Mouse (Mus musculus): ENCODE results near the gene Dync1h1. TPM values are rescaled to one million over a fixed set of nuclear protein-coding genes. Genes with fewer than 3 reads are reported as not detected.

The Dync1h1 gene
- total and polyA plus RNA-seq, 3 experiments, result 111 to 168 (median 135) TPM

GRCm38 (mm10) chr12:110651464-110651863, 50.2 kb downstream of the Dync1h1 start:
- Histone ChIP-seq H3K4me1 (ENCODE audit: control insufficient read depth, insufficient read depth, low read length) (no peaks in the 10 kb centered on the region), H3K27ac (no peak overlapping the region), H3K9ac (ENCODE audit: low read depth, low read length) (no peak overlapping the region), H3K27me3 (ENCODE audit: control insufficient read depth, insufficient read depth, low read length) (no peaks in the 10 kb centered on the region), H3K36me3 (ENCODE audit: control insufficient read depth, insufficient read depth, low read length) (no peaks in the 10 kb centered on the region), H3K4me3 (no peak overlapping the region), H3K79me2 (replicated peaks; ENCODE audit: control insufficient read depth, insufficient read depth, low read length) (no peaks in the 10 kb centered on the region)
- 97% methylated on average over 17 of the region's 17 CpGs for WGBS
- intact Hi-C loops (cut with DNase I), result no loop called here
- DNase-seq, result no peak
- no peak for TF ChIP-seq EP300 (IDR thresholded peaks at IDR 0.05; ENCODE audit: insufficient read depth, low read depth, low read length)
- TF ChIP-seq POLR2A (IDR thresholded peaks at IDR 0.05; ENCODE audit: insufficient read depth, low read depth, low read length), result no peak
- TF ChIP-seq CTCF (IDR thresholded peaks at IDR 0.05), result no peak

GRCm38 (mm10) chr12:110661746-110662145, 60.5 kb downstream of the Dync1h1 start:
- Histone ChIP-seq H3K27ac (no peak overlapping the region), H3K79me2 (replicated peaks; ENCODE audit: control insufficient read depth, insufficient read depth, low read length) (no peaks in the 10 kb centered on the region), H3K27me3 (ENCODE audit: control insufficient read depth, insufficient read depth, low read length) (no peaks in the 10 kb centered on the region), H3K4me3 (no peak overlapping the region), H3K4me1 (ENCODE audit: control insufficient read depth, insufficient read depth, low read length) (no peaks in the 10 kb centered on the region), H3K36me3 (ENCODE audit: control insufficient read depth, insufficient read depth, low read length) (no peaks in the 10 kb centered on the region), H3K9ac (ENCODE audit: low read depth, low read length) (no peak overlapping the region)
- TF ChIP-seq EP300 (IDR thresholded peaks at IDR 0.05; ENCODE audit: insufficient read depth, low read depth, low read length) (no peak), POLR2A (IDR thresholded peaks at IDR 0.05; ENCODE audit: insufficient read depth, low read depth, low read length) (no peak), CTCF (IDR thresholded peaks at IDR 0.05) (no peak)
- WGBS, result 96% methylated on average over 14 of the region's 14 CpGs
- intact Hi-C loops (cut with DNase I), result loop anchor here (5.0 kb wide), 1 partner anchor 181 kb away; the partner anchor contains the start of gene Mok
- no peak for DNase-seq

GRCm38 (mm10) chr12:110667466-110668077, 66.3 kb downstream of the Dync1h1 start:
- no peak for TF ChIP-seq EP300 (IDR thresholded peaks at IDR 0.05; ENCODE audit: insufficient read depth, low read depth, low read length)
- TF ChIP-seq CTCF (IDR thresholded peaks at IDR 0.05), result peak; percentile 48

GRCm38 (mm10) chr12:110674243-110674642, 73.0 kb downstream of the Dync1h1 start:
- no peaks in the 10 kb centered on the region for H3K4me1 ChIP-seq (ENCODE audit: control insufficient read depth, insufficient read depth, low read length)
- no peaks in the 10 kb centered on the region for H3K36me3 ChIP-seq (ENCODE audit: control insufficient read depth, insufficient read depth, low read length)
- no peak for DNase-seq
- no peaks in the 10 kb centered on the region for H3K27me3 ChIP-seq (ENCODE audit: control insufficient read depth, insufficient read depth, low read length)
- no peak for TF ChIP-seq POLR2A (IDR thresholded peaks at IDR 0.05; ENCODE audit: insufficient read depth, low read depth, low read length)
- no peak for TF ChIP-seq EP300 (IDR thresholded peaks at IDR 0.05; ENCODE audit: insufficient read depth, low read depth, low read length)
- TF ChIP-seq CTCF (IDR thresholded peaks at IDR 0.05), result peak; percentile 64
- WGBS, result 53% methylated on average over 5 of the region's 5 CpGs
- no peak overlapping the region for H3K27ac ChIP-seq
- H3K9ac ChIP-seq (ENCODE audit: low read depth, low read length), result no peak overlapping the region
- no peaks in the 10 kb centered on the region for H3K79me2 ChIP-seq (replicated peaks; ENCODE audit: control insufficient read depth, insufficient read depth, low read length)
- intact Hi-C loops (cut with DNase I), result no loop called here
- no peak overlapping the region for H3K4me3 ChIP-seq

More at GRCm38 (mm10) chr12:110667466-110668077, 66.3 kb downstream of the Dync1h1 start:
- H3K4me3 ChIP-seq, result no peak overlapping the region
- intact Hi-C loops (cut with DNase I), result loop anchor here (5.0 kb wide), 1 partner anchor 35 kb away; no protein-coding TSS in a partner anchor
- no peaks in the 10 kb centered on the region for H3K27me3 ChIP-seq (ENCODE audit: control insufficient read depth, insufficient read depth, low read length)
- no peaks in the 10 kb centered on the region for H3K79me2 ChIP-seq (replicated peaks; ENCODE audit: control insufficient read depth, insufficient read depth, low read length)
- no peaks in the 10 kb centered on the region for H3K36me3 ChIP-seq (ENCODE audit: control insufficient read depth, insufficient read depth, low read length)
- peak in 1 of 2 experiments; percentile 26 for DNase-seq
- H3K9ac ChIP-seq (ENCODE audit: low read depth, low read length), result no peak overlapping the region
- no peak overlapping the region for H3K27ac ChIP-seq
- 51% methylated on average over 13 of the region's 13 CpGs for WGBS
- H3K4me1 ChIP-seq (ENCODE audit: control insufficient read depth, insufficient read depth, low read length), result no peaks in the 10 kb centered on the region

GRCm38 (mm10) chr12:110681191-110681590, 79.9 kb downstream of the Dync1h1 start:
- peak in 1 of 2 experiments; percentile 38 for DNase-seq
- no peak overlapping the region for H3K27ac ChIP-seq
- WGBS, result 19% methylated on average over 7 of the region's 7 CpGs
- no peaks in the 10 kb centered on the region for H3K79me2 ChIP-seq (replicated peaks; ENCODE audit: control insufficient read depth, insufficient read depth, low read length)
- H3K36me3 ChIP-seq (ENCODE audit: control insufficient read depth, insufficient read depth, low read length), result no peaks in the 10 kb centered on the region
- H3K9ac ChIP-seq (ENCODE audit: low read depth, low read length), result no peak overlapping the region
- no peaks in the 10 kb centered on the region for H3K27me3 ChIP-seq (ENCODE audit: control insufficient read depth, insufficient read depth, low read length)
- no peak for TF ChIP-seq CTCF (IDR thresholded peaks at IDR 0.05)
- TF ChIP-seq POLR2A (IDR thresholded peaks at IDR 0.05; ENCODE audit: insufficient read depth, low read depth, low read length), result no peak
- TF ChIP-seq EP300 (IDR thresholded peaks at IDR 0.05; ENCODE audit: insufficient read depth, low read depth, low read length), result no peak
- no peak overlapping the region for H3K4me3 ChIP-seq
- no peaks in the 10 kb centered on the region for H3K4me1 ChIP-seq (ENCODE audit: control insufficient read depth, insufficient read depth, low read length)
- intact Hi-C loops (cut with DNase I), result no loop called here

- intact Hi-C loops (cut with DNase I), result no loop called here
- Histone ChIP-seq H3K4me1 (ENCODE audit: control insufficient read depth, insufficient read depth, low read length) (no peaks in the 10 kb centered on the region), H3K27me3 (ENCODE audit: control insufficient read depth, insufficient read depth, low read length) (no peaks in the 10 kb centered on the region), H3K79me2 (replicated peaks; ENCODE audit: control insufficient read depth, insufficient read depth, low read length) (no peaks in the 10 kb centered on the region), H3K4me3 (no peak overlapping the region), H3K27ac (no peak overlapping the region), H3K9ac (ENCODE audit: low read depth, low read length) (no peak overlapping the region), H3K36me3 (ENCODE audit: control insufficient read depth, insufficient read depth, low read length) (no peaks in the 10 kb centered on the region)
- DNase-seq, result no peak
- TF ChIP-seq EP300 (IDR thresholded peaks at IDR 0.05; ENCODE audit: insufficient read depth, low read depth, low read length) (no peak), CTCF (IDR thresholded peaks at IDR 0.05) (no peak), POLR2A (IDR thresholded peaks at IDR 0.05; ENCODE audit: insufficient read depth, low read depth, low read length) (no peak)
- WGBS, result 68% methylated on average over 3 of the region's 3 CpGs
Measured at GRCm38 (mm10) chr12:110681878-110682277, 80.6 kb downstream of the Dync1h1 start.
